Mouse (Mus musculus) MEL (cell line): ENCODE results near the gene Gm45808.

ENCODE experiments used
- CHD1 ChIP-seq: IDR thresholded peaks from 2 replicates; pipeline ENCODE4 v1.6.1; 2012; ENCODE audit warnings: low read depth, mild to moderate bottlenecking, inconsistent platforms, low read length, improper control_type of control experiment
- CTCF ChIP-seq, 3 experiments: IDR thresholded peaks in 2 of 3; conservative IDR thresholded peaks in 1 of 3; 2 replicates each; pipeline ENCODE4 v1.5.1; 2011 to 2012; ENCODE audit warnings: low read length in 3 of 3, low read depth in 2 of 3, mild to moderate bottlenecking in 2 of 3, improper control_type of control experiment in 1 of 3, inconsistent platforms in 1 of 3, mixed read lengths in 1 of 3, moderate library complexity in 1 of 3; ENCODE audit not compliant: control insufficient read depth in 1 of 3, insufficient read depth in 1 of 3, poor library complexity in 1 of 3, severe bottlenecking in 1 of 3
- E2F4 ChIP-seq: IDR thresholded peaks from 2 replicates; pipeline ENCODE4 v1.6.1; 2011; ENCODE audit warnings: low read depth, low read length, improper control_type of control experiment, borderline replicate concordance
- EP300 ChIP-seq, 2 experiments: IDR thresholded peaks; 2 replicates each; pipeline ENCODE4 v1.6.1; 2011; ENCODE audit warnings: improper control_type of control experiment in 2 of 2, low read length in 2 of 2, low read depth in 1 of 2, mild to moderate bottlenecking in 1 of 2
- ETS1 ChIP-seq: IDR thresholded peaks from 2 replicates; pipeline ENCODE4 v1.6.1; 2012; ENCODE audit warnings: low read depth, mild to moderate bottlenecking, inconsistent platforms, low read length, improper control_type of control experiment, moderate library complexity
- GABPA ChIP-seq: IDR thresholded peaks from 2 replicates; pipeline ENCODE4 v1.6.1; 2012; ENCODE audit warnings: low read depth, mild to moderate bottlenecking, inconsistent platforms, low read length, improper control_type of control experiment, moderate library complexity
- MAZ ChIP-seq: IDR thresholded peaks from 2 replicates; pipeline ENCODE4 v1.6.1; 2012; ENCODE audit warnings: low read depth, mild to moderate bottlenecking, inconsistent platforms, low read length, improper control_type of control experiment
- MEF2A ChIP-seq: IDR thresholded peaks from 2 replicates; pipeline ENCODE4 v1.6.1; 2014; ENCODE audit warnings: low read depth, mild to moderate bottlenecking, inconsistent platforms, low read length, improper control_type of control experiment; ENCODE audit not compliant: poor library complexity, insufficient replicate concordance, severe bottlenecking; ENCODE audit errors: extremely low read depth
- MYB ChIP-seq: IDR thresholded peaks from 2 replicates; pipeline ENCODE4 v1.6.1; 2011; ENCODE audit warnings: mild to moderate bottlenecking, low read depth, low read length, improper control_type of control experiment
- POLR2A ChIP-seq, 2 experiments: IDR thresholded peaks; 2 replicates each; pipeline ENCODE4 v1.6.1; 2011 to 2012; ENCODE audit warnings: low read length in 2 of 2, mild to moderate bottlenecking in 2 of 2, control low read depth in 1 of 2, improper control_type of control experiment in 1 of 2, low read depth in 1 of 2, moderate library complexity in 1 of 2; ENCODE audit not compliant: control insufficient read depth in 1 of 2, insufficient read depth in 1 of 2, poor library complexity in 1 of 2
- RAD21 ChIP-seq: IDR thresholded peaks from 2 replicates; pipeline ENCODE4 v1.6.1; 2011; ENCODE audit warnings: mild to moderate bottlenecking, low read depth, low read length, improper control_type of control experiment
- TBP ChIP-seq: IDR thresholded peaks from 2 replicates; pipeline ENCODE4 v1.8.0; 2011; ENCODE audit warnings: low read depth, low read length, improper control_type of control experiment
- USF1 ChIP-seq: IDR thresholded peaks from 2 replicates; pipeline ENCODE4 v1.6.1; 2014; ENCODE audit warnings: low read depth, mild to moderate bottlenecking, inconsistent platforms, low read length, improper control_type of control experiment, moderate library complexity
- ZMIZ1 ChIP-seq: IDR thresholded peaks from 2 replicates; pipeline ENCODE4 v1.6.1; 2012; ENCODE audit warnings: low read depth, mild to moderate bottlenecking, inconsistent platforms, low read length, improper control_type of control experiment, moderate library complexity

- TF ChIP-seq RAD21 = no peak
- TF ChIP-seq POLR2A (IDR thresholded peaks at IDR 0.05; ENCODE audit: control insufficient read depth in 1 of 2, insufficient read depth in 1 of 2, low read depth in 1 of 2, low read length in 2 of 2, poor library complexity in 1 of 2) = no peak
- no peak for TF ChIP-seq EP300 (IDR thresholded peaks at IDR 0.05; ENCODE audit: low read depth in 1 of 2, low read length in 2 of 2)
- no peak for TF ChIP-seq CHD1
- no peak for TF ChIP-seq MEF2A
- no peak for TF ChIP-seq GABPA
- no peak for TF ChIP-seq USF1
- TF ChIP-seq CTCF (IDR thresholded peaks at IDR 0.05 in 2 of 3, conservative IDR thresholded peaks at IDR 0.05 in 1 of 3; ENCODE audit: control insufficient read depth in 1 of 3, insufficient read depth in 1 of 3, low read depth in 2 of 3, low read length in 3 of 3, poor library complexity in 1 of 3, severe bottlenecking in 1 of 3) = no peak
- TF ChIP-seq ZMIZ1 = no peak
- TF ChIP-seq E2F4 = no peak
- no peak for TF ChIP-seq MAZ
- no peak for TF ChIP-seq ETS1
- no peak for TF ChIP-seq MYB
- TF ChIP-seq TBP = no peak
These were observed 30.5 kb downstream of the Gm45808 start for GRCm38 (mm10) chr7:45455932-45456696.
